Mouse (Mus musculus): ENCODE results near the gene Zfp512b.

DNA sequence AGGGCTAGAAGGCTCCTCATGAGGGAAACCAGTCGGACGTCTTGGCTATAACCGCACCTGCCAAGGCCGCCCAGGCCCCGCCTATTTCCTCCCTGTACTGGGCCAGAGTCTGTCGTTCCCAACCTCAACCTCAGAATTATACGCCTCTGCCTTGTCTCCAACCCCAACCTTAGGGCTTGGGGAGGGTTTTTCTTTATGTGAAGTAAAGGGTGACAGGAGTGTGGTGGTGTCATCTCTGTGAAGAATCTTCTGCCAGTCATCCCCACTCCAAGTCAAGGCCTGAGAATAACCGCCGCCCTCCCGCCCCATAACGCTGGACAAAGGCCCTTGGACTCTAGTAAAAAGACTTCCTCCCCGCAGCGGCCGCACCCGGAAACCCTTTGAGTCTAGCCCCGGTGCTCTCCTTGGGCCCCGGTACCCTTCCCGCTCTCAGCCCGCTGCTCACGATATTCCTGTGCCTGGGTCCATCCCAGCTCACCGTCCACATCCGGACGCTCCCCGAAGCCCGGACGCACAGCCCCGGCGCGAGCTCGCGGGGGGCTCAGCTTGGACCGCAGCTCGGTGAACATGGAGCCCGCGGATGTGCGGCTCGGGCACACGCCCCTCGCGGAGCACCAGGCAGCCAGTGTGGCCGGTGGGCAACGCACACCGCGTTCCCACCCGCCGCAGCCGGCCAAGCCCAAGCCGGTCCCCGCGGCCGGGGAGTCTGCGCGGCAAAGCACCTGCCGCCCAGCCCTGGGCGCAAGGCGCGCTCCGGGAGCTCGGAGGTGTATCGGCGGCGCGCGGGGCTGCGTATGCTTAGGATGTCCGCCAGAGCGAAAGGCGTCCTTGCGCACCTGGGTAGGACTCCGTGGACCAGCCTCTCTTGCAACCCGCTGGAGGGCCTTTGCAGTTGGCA is 6.1 kb upstream of the Zfp512b start, which contains the start of gene Samd10:
- TF ChIP-seq POLR2AphosphoS2 (IDR thresholded peaks at IDR 0.05; ENCODE audit: low read depth, low read length): no peak
- TF ChIP-seq SMC3 (IDR thresholded peaks at IDR 0.05; ENCODE audit: low read depth, low read length): no peak
- TF ChIP-seq POLR2A (IDR thresholded peaks at IDR 0.05; ENCODE audit: low read depth, low read length): peak; percentile 56
- no peak for TF ChIP-seq EP300 (IDR thresholded peaks at IDR 0.05; ENCODE audit: low read length)
- no peak for TF ChIP-seq GABPA (IDR thresholded peaks at IDR 0.05; ENCODE audit: insufficient replicate concordance, low read depth, low read length)
- no peak for TF ChIP-seq CTCF (conservative IDR thresholded peaks at IDR 0.05 in 1 of 2, IDR thresholded peaks at IDR 0.05 in 1 of 2; ENCODE audit: low read depth in 2 of 2, low read length in 2 of 2)
- TF ChIP-seq TCF12 (IDR thresholded peaks at IDR 0.05; ENCODE audit: low read depth, low read length): peak; percentile 30

Data from CH12.LX (cell line).